Mouse (Mus musculus): ENCODE data around the gene Gper1.

Gene Gper1

GRCm38 (mm10) chr5:139423026-139423865 lies at the start of gene Gper1:
TSS of gene Gper1 (plus strand) at chr5:139423151.
- peak; percentile 39 for DNase-seq (ENCODE audit: low spot score)

GRCm38 (mm10) chr5:139373889-139374444 lies 49.0 kb upstream of the Gper1 start:
- DNase-seq (ENCODE audit: low spot score) = no peak

DNA sequence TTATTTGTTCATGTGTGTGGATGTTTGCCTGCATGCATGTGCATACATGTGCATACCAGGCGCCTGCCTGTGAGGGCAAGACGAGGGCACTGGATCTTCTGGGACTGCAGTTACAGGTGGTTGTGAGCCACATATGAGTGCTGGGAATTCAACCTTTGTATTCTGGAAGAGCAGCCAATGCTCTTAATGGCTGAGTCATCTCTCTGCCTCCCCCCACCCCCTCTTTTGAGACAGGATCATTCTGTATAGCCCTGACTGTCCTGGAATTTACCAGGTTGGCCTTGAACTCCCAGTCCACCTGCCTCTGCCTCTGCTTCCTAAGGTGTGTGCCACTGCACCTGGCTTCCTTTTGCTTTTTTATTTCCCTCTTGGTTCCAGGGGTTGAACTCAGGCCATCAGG lies 48.1 kb upstream of the Gper1 start:
- DNase-seq (ENCODE audit: low spot score) = no peak

DNA sequence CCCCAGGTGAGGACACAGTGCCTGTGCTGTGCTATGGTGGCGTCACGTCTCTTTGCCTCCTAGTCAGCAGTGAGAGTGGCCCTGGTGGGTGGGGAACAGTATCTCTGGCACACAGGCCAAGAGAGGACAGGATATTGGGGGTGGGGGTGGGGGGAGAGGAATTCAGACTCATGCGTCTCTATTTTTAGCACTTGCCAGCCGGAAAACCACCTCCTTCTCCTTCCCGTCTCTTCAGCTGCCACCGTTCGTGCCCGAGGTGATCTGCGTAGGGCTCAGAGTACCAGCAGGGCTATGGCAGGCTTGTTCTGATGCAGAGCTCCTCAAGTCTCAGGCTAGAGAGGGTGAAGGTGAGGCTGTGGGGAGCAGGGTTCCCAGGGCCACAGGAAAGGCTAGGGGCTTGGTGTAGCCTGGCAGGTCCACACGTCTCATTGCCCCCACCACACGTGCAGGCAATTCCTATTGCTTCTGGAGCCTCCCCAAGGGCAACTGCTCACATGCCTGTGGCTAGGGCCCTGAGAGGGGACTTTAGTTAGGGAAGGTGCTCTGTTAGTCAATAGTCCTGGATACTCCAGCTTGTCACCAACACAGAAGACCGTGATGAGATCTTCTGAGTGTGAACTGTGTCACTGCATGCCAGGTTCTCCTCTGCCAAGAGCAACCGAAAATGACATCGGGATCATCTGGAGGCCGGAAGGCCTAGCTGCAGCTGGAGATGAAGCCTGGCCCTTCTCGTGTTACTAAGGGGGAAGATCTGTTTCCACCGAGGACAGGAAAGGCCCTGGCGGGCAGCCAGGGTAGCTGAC lies 45.3 kb upstream of the Gper1 start, which contains the start of gene Gpr146:
TSS of gene Gpr146 (plus strand) at position 230 of the 803 bp plus-strand sequence.
- DNase-seq (ENCODE audit: low spot score) = peak; percentile 45

DNA sequence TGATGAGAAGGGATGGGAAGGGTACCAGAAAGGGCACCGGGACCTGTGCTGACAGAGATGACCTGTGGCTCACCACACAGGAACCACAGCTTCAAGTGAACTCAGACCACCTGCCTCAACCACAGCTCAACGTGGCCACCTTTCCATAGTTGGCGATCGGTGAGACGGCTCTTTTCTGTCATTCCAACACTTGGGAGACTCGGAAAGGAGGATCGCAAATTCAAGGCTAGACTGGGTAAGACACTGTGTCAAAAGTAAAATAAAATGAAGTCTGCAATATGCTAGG lies 44.7 kb upstream of the Gper1 start:
- DNase-seq (ENCODE audit: low spot score) = no peak

GRCm38 (mm10) chr5:139378986-139379629 lies 43.8 kb upstream of the Gper1 start:
- peak; percentile 83 for DNase-seq (ENCODE audit: low spot score)

DNA sequence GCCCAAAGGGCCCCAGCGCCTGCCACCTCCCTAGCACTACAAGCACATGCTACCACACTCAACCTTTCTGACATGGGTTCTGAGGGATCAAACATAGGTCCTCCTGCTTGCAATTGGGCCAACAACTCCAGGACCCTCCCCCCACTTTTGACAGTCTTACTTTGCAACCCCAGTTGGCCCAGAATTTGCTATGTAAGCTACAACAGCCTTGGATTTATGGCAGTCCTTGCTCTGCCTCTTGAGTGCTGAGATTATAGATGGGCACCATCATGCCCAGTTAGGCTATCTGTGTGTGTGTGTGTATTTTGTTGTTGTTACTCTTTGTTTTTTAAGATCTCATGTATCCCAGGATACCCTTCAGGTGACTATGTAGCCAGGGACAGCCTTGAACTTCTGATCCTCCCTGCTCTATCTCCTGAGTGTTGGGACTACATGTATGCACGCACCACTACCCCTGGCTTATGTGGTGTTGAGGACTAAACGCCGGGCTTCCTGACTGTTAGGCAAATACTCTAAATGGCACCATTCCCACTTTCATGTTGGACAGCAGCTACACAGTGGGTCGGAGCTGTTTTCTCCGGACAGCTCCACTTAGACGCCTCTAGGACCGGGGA lies 43.1 kb upstream of the Gper1 start:
- no peak for DNase-seq (ENCODE audit: low spot score)

DNA sequence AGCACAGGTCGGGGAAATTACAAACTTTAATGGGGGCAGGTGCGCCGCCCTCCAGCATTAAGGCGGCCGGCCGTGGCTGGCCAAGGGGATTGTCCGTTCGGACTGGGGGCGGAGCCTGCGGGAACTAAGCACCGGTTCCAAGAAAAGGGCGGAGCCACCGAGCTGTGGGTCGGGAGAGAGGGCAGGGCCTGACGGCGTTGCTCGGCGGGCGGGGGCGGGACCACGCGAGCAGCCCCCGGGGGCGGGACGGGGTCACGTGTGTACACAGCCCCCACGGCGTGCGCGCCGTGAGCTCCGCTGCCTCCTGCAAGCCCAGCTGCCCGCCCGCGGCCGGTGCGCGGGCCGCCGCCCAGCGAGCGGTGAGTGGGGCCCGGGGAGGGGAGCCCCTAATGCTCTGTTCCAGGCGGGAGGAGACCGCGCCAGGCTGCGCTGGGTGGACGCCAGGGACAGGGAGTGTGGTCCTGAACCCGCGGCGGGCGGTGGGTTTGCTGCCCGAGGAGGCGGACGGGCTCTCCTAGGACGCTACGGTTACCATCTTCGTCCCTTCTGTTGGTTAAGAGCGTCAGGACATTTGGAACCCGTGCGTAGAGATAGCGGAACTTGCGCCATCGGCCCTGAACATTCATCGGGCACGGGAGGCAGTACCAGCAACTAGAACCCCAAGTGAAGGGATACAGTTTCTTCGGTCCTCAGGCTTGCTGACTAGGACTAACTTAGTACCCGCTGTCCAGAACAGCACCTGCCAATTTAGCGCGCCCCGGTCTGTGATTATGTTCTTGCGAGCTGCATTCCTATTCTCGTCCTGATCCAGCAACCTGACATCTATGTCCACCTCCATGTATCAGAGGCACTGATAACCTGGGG lies 42.3 kb upstream of the Gper1 start:
- peak; percentile 96 for DNase-seq (ENCODE audit: low spot score)

- no peak for DNase-seq (ENCODE audit: low spot score)
These were observed 41.1 kb upstream of the Gper1 start for GRCm38 (mm10) chr5:139381586-139382513.

GRCm38 (mm10) chr5:139382760-139383159 lies 40.2 kb upstream of the Gper1 start:
- no peak for DNase-seq (ENCODE audit: low spot score)

GRCm38 (mm10) chr5:139383234-139383633 lies 39.7 kb upstream of the Gper1 start:
- no peak for DNase-seq (ENCODE audit: low spot score)

- DNase-seq (ENCODE audit: low spot score) = no peak
These were observed 38.4 kb upstream of the Gper1 start for GRCm38 (mm10) chr5:139384531-139384930.

DNA sequence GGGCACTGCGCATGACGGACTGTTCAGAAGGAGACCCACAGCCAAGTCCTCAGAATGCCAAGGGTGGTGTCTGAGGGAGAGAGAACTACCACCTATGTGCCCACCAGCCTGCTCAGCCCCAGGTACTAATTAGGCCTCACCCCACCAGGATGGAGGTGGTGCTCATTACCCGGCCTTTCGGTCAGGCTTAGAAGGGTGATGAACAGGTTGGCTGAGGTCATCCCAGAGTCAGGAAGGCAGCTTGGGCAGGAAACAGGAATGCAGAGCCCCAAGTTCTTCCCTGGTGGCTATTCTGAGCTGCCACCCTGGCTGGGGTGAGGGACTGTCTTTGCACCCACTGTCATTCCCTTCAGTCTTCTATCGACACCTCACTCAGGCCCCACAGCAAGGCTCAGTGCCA lies 36.9 kb upstream of the Gper1 start:
- no peak for DNase-seq (ENCODE audit: low spot score)

DNA sequence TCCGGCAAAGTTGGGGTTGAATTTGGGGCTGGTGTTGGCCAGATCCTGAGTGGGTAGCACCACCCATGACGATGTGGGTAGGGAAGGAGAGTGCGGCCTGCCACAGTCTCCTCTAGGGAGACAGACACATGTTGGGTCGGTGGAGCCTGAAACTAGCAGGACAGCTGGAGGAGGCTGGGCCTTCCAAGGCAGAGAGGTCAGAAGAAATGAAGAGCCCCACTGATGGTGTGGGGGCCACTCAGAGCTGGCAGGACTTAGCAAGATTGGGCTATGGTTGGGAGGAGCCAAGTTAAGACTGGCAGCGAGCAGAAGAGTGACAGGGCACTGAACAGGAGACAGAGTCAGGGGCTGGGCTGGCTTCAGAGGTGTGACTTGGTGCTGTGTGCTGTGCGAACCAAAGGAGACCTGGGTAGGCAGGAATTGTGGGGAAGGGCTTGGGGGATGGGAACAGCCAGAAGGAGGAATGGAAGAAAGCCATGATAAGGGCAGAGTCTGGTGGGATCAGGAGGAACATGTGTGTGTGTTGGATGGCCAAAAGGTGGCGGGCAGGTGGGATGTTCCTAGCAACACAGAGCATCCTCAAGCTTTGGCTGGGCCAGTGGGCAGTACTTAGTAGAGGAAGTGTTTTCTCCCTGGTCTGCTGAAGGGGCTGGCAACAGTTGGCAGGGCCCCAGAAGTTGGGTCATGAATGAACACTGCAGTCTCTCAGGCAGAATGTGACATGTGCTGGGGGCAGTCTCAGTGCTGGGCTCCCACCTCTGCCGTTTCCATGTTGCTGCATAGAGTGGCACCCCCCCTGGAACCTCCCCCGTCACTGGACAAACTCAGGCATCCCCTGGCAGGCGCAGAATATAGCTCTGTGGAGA lies 35.4 kb upstream of the Gper1 start:
- DNase-seq (ENCODE audit: low spot score) = no peak

DNA sequence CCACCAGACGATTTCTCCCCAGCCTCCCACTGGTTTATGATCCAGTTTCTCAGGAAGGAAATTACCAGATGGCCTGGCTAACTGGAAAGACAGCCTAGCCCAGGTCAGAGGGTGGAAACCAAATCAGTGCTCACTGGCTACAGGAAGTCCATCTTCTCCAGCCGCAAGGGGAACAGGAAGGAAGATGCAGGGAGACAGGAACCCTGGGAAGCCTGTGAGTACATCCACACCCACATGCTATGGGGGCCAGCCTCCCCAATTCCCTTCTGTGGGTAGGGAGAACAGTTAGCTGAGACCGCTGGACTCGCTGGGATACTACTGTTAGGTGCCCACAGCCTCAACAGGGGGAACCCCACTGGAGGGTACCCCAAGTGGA lies 34.8 kb upstream of the Gper1 start:
- no peak for DNase-seq (ENCODE audit: low spot score)

GRCm38 (mm10) chr5:139388694-139389675 lies 34.0 kb upstream of the Gper1 start:
- DNase-seq (ENCODE audit: low spot score) = no peak

DNA sequence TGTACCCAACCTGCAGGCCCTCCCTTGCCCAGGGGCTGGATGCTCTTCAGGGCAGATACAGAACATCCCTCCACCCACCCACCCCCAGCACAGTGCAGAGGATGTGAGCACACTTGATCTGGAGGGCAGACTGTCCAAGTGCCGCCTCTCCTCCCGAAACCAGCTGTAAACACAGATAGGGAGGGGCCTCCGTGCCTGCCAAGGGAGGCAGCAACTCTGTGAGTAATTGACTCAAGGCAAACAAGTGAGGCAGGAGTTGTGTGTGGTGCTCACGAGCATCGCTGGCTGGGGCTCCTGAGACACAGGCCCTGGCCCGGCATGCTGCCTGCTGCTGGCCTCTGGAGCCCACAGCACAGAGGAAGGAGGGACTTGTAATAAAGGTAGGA lies 33.3 kb upstream of the Gper1 start:
- DNase-seq (ENCODE audit: low spot score) = peak; percentile 76
